Mouse (Mus musculus) CH12.LX (cell line): ENCODE data around the gene Dexi. TPM values are rescaled to one million over a fixed set of nuclear protein-coding genes. Genes with fewer than 3 reads are reported as not detected.

Source experiments
- DNase-seq: peaks from one replicate; pipeline ENCODE4 v3.0.0-alpha.2; 2013; ENCODE audit errors: extremely low read depth
- H3K27ac ChIP-seq: 2 replicates; pipeline ENCODE4 v1.5.1; 2012; ENCODE audit warnings: low read depth, mild to moderate bottlenecking, control low read depth, moderate library complexity; ENCODE audit not compliant: insufficient read depth
- H3K27me3 ChIP-seq: replicated peaks from 2 replicates; pipeline ENCODE3; 2012; ENCODE audit warnings: inconsistent platforms
- H3K36me3 ChIP-seq, 2 experiments: replicated peaks in 1 of 2; 2 replicates each; pipeline versions ENCODE3 to v1.6.1; 2012; ENCODE audit warnings: inconsistent platforms in 1 of 2, low read length in 1 of 2, mild to moderate bottlenecking in 1 of 2, mixed read lengths in 1 of 2, moderate library complexity in 1 of 2; ENCODE audit not compliant: control insufficient read depth in 1 of 2, insufficient read depth in 1 of 2
- H3K4me1 ChIP-seq, 2 experiments: 2 replicates each; pipeline ENCODE4 v1.6.1; 2012; ENCODE audit warnings: inconsistent platforms in 1 of 2, moderate library complexity in 1 of 2; ENCODE audit not compliant: insufficient read depth in 2 of 2, control insufficient read depth in 1 of 2
- H3K4me2 ChIP-seq: 2 replicates; pipeline ENCODE4 v1.6.1; 2012; ENCODE audit warnings: low read depth, mild to moderate bottlenecking, control low read depth; ENCODE audit not compliant: poor library complexity, insufficient read depth, severe bottlenecking
- H3K4me3 ChIP-seq, 3 experiments: fragments of 150-350 bp in 1 of 3; sonication (generic) in 1 of 3; replicated peaks in 1 of 3; 2 replicates each; pipeline versions ENCODE3 to v1.5.1; 2011 to 2012; ENCODE audit warnings: low read depth in 2 of 3, low read length in 2 of 3, mild to moderate bottlenecking in 2 of 3, moderate library complexity in 2 of 3, control low read depth in 1 of 3, improper control_type of control experiment in 1 of 3, inconsistent platforms in 1 of 3, mixed read lengths in 1 of 3; ENCODE audit not compliant: poor library complexity in 1 of 3
- H3K79me2 ChIP-seq: replicated peaks from 2 replicates; pipeline ENCODE4 v1.6.1; 2012; ENCODE audit warnings: mild to moderate bottlenecking, moderate library complexity; ENCODE audit not compliant: control insufficient read depth, poor library complexity, insufficient read depth, severe bottlenecking; ENCODE audit errors: extremely low read depth
- H3K9ac ChIP-seq: 2 replicates; pipeline ENCODE4 v1.6.1; 2012; ENCODE audit warnings: low read depth, mild to moderate bottlenecking, control low read depth, moderate library complexity; ENCODE audit not compliant: insufficient read depth
- H3K9me3 ChIP-seq: replicated peaks from 2 replicates; pipeline ENCODE3; 2012; ENCODE audit warnings: low read length, inconsistent platforms, mixed read lengths
- CHD1 ChIP-seq: IDR thresholded peaks from 2 replicates; pipeline ENCODE4 v1.6.1; 2012; ENCODE audit warnings: low read depth, low read length, improper control_type of control experiment, inconsistent platforms
- CHD2 ChIP-seq: IDR thresholded peaks from 2 replicates; pipeline ENCODE4 v1.6.1; 2011; ENCODE audit warnings: low read length, improper control_type of control experiment
- CTCF ChIP-seq, 2 experiments: IDR thresholded peaks in 1 of 2; conservative IDR thresholded peaks in 1 of 2; 2 replicates each; pipeline ENCODE4 v1.5.1; 2011 to 2012; ENCODE audit warnings: low read depth in 2 of 2, low read length in 2 of 2, improper control_type of control experiment in 1 of 2, inconsistent platforms in 1 of 2, mild to moderate bottlenecking in 1 of 2, moderate library complexity in 1 of 2
- EP300 ChIP-seq: IDR thresholded peaks from 2 replicates; pipeline ENCODE4 v1.6.1; 2011; ENCODE audit warnings: low read length, improper control_type of control experiment
- MAZ ChIP-seq: IDR thresholded peaks from 2 replicates; pipeline ENCODE4 v1.6.1; 2012; ENCODE audit warnings: low read depth, mild to moderate bottlenecking, inconsistent platforms, low read length, improper control_type of control experiment, moderate library complexity
- MXI1 ChIP-seq: IDR thresholded peaks from 2 replicates; pipeline ENCODE4 v1.6.1; 2011; ENCODE audit warnings: mild to moderate bottlenecking, low read depth, low read length, improper control_type of control experiment
- MYC ChIP-seq: IDR thresholded peaks from 2 replicates; pipeline ENCODE4 v1.6.1; 2011; ENCODE audit warnings: low read depth, mild to moderate bottlenecking, improper control_type of control experiment, low read length
- POLR2A ChIP-seq: IDR thresholded peaks from 2 replicates; pipeline ENCODE4 v1.6.1; 2011; ENCODE audit warnings: low read depth, mild to moderate bottlenecking, improper control_type of control experiment, low read length
- RAD21 ChIP-seq: IDR thresholded peaks from 2 replicates; pipeline ENCODE4 v1.6.1; 2011; ENCODE audit warnings: low read depth, mild to moderate bottlenecking, low read length, improper control_type of control experiment, moderate library complexity
- RCOR1 ChIP-seq: conservative IDR thresholded peaks from 2 replicates; pipeline ENCODE4 v1.6.1; 2012; ENCODE audit warnings: low read depth, mild to moderate bottlenecking, inconsistent platforms, low read length, improper control_type of control experiment
- SMC3 ChIP-seq: IDR thresholded peaks from 2 replicates; pipeline ENCODE4 v1.6.1; 2011; ENCODE audit warnings: low read depth, low read length, improper control_type of control experiment
- TBP ChIP-seq: conservative IDR thresholded peaks from 2 replicates; pipeline ENCODE4 v1.6.1; 2011; ENCODE audit warnings: low read depth, low read length, improper control_type of control experiment
- TCF12 ChIP-seq: IDR thresholded peaks from 2 replicates; pipeline ENCODE4 v1.6.1; 2014; ENCODE audit warnings: low read depth, mild to moderate bottlenecking, inconsistent platforms, low read length, improper control_type of control experiment
- UBTF ChIP-seq: IDR thresholded peaks from 2 replicates; pipeline ENCODE4 v1.6.1; 2012; ENCODE audit warnings: low read depth, mild to moderate bottlenecking, inconsistent platforms, low read length, improper control_type of control experiment, moderate library complexity
- USF1 ChIP-seq: IDR thresholded peaks from 2 replicates; pipeline ENCODE4 v1.6.1; 2014; ENCODE audit warnings: low read depth, mild to moderate bottlenecking, inconsistent platforms, low read length, improper control_type of control experiment
- USF2 ChIP-seq: conservative IDR thresholded peaks from 2 replicates; pipeline ENCODE4 v1.6.1; 2011; ENCODE audit warnings: low read depth, low read length, improper control_type of control experiment
- ZKSCAN1 ChIP-seq: IDR thresholded peaks from 2 replicates; pipeline ENCODE4 v1.6.1; 2012; ENCODE audit warnings: low read depth, inconsistent platforms, low read length, improper control_type of control experiment, borderline replicate concordance
- ZNF384 ChIP-seq: IDR thresholded peaks from 2 replicates; pipeline ENCODE4 v1.6.1; 2012; ENCODE audit warnings: low read depth, low read length, improper control_type of control experiment, inconsistent platforms
- dilution Hi-C: fragments of 300-500 bp; cut with MboI; formaldehyde crosslinking; loops from 2 replicates; pipeline ENCODE4 v1.14.3; 2020; ENCODE audit warnings: low sequenced_read_pairs; ENCODE audit not compliant: extremely low pct_unique_long_range_greater_than_20kb, extremely low pct_ligation_motif_present
- in situ Hi-C: fragments of 300-500 bp; cut with MboI; formaldehyde crosslinking; loops from 3 replicates; pipeline ENCODE4 v1.14.3; 2019; ENCODE audit warnings: low sequenced_read_pairs, low pct_ligation_motif_present, low pct_unique_long_range_greater_than_20kb, mixed read lengths
- polyA plus RNA-seq: library from polyadenylated mRNA; unstranded; fragments of >175 nt; gene quantifications from 2 replicates; pipeline ENCODE4 v1.2.1, GENCODE M21; 2012; ENCODE audit warnings: low read depth; ENCODE audit not compliant: insufficient read length
- total RNA-seq, 2 experiments: library from RNA; depleted of rRNA; stranded (reverse); fragments of 300-350 nt in 1 of 2; fragments of >200 nt in 1 of 2; gene quantifications; 2 replicates each; pipeline ENCODE4 v1.2.3; 2012 to 2014

The Dexi gene
- total and polyA plus RNA-seq, 3 experiments: 11.3 to 19.6 (median 14.1) TPM

GRCm38 (mm10) chr16:10586546-10586945 is 43.7 kb upstream of the Dexi start:
- H3K27ac ChIP-seq: no peak overlapping the region
- no peaks in the 10 kb centered on the region for H3K4me1 ChIP-seq
- TF ChIP-seq MAZ (no peak), EP300 (no peak), CHD1 (no peak), CTCF (conservative IDR thresholded peaks at IDR 0.05 in 1 of 2, IDR thresholded peaks at IDR 0.05 in 1 of 2; ENCODE audit: low read depth in 2 of 2, low read length in 2 of 2) (peak in 1 of 2 experiments; percentile 51; a peak in 2 of 4 replicates), CHD2 (no peak), MXI1 (no peak), SMC3 (peak; percentile 42), MYC (no peak), USF2 (no peak), UBTF (no peak), TCF12 (no peak), ZKSCAN1 (no peak), ZNF384 (no peak), RCOR1 (no peak), RAD21 (peak; percentile 50)
- H3K9ac ChIP-seq: no peak overlapping the region
- H3K27me3 ChIP-seq: no peaks in the 10 kb centered on the region
- H3K9me3 ChIP-seq: no peaks in the 10 kb centered on the region
- peak; percentile 30 for DNase-seq
- H3K79me2 ChIP-seq: no peaks in the 10 kb centered on the region
- no peak overlapping the region for H3K4me3 ChIP-seq
- peaks cover 33 to 83% of the 10 kb centered on the region in 2 experiments for H3K36me3 ChIP-seq
- in situ Hi-C loops (no loop called here), dilution Hi-C loops (no loop called here)
- H3K4me2 ChIP-seq: no peak overlapping the region

DNA sequence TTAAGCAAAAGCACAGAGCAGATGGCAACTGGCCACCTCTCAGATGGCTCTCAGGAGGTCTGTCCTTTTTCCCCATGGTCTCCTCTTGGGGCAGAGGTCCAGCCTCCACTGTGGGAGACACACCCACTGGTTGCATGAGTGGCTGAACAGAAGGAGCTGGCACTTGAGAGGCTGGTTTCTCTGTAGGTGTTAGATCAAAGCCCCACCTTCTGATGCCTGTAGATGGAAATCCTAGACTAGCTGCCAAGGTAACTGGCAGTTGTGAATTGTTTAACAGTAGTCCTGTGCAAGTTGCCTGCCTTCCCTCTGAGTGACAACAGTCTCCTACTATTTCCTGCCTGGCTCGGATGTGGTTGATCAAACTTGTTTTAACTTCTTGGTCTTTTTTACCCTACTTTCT is 42.3 kb upstream of the Dexi start:
- Histone ChIP-seq H3K4me2 (no peak overlapping the region), H3K79me2 (no peaks in the 10 kb centered on the region), H3K27ac (no peak overlapping the region), H3K4me3 (no peak overlapping the region), H3K4me1 (no peaks in the 10 kb centered on the region), H3K9me3 (no peaks in the 10 kb centered on the region)
- DNase-seq: no peak
- in situ Hi-C loops: no loop called here
- dilution Hi-C loops: no loop called here
- TF ChIP-seq USF1: no peak
- TF ChIP-seq TBP: no peak
- TF ChIP-seq POLR2A: no peak
- TF ChIP-seq, all 38 proteins: peak for 0
- Histone ChIP-seq H3K36me3 (peaks cover 41 to 89% of the 10 kb centered on the region in 2 experiments), H3K27me3 (no peaks in the 10 kb centered on the region), H3K9ac (no peak overlapping the region)
